Mouse (Mus musculus): Measurements from ENCODE around the gene Gm17571. TPM values are rescaled to one million over a fixed set of nuclear protein-coding genes. Genes with fewer than 3 reads are reported as not detected.

Gene Gm17571
- total and polyA plus RNA-seq, 3 experiments, result not detected

DNA sequence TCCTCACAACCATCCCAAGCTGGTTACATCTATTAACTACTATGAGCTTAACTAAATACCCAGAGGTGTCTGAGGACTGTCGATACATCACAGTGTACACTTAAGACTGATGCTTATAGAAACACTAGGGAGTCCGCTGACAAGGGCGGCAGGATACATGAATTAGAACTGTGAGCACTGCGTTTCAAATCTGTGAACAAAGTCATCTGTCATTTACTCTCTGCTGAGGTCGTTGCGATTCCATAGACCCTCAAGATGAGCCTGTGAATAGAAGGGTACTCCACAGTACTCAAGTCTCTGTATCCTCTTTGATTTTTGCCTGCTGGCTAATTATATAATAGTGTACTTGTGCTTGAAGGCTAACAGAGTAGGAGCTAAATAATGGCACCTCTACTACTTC is 5.6 kb downstream of the Gm17571 start:
- TF ChIP-seq TAL1 (IDR thresholded peaks at IDR 0.05; ENCODE audit: low read length) (no peak), E2F4 (IDR thresholded peaks at IDR 0.05; ENCODE audit: borderline replicate concordance, low read depth, low read length) (no peak), MAFK (IDR thresholded peaks at IDR 0.05; ENCODE audit: borderline replicate concordance, low read depth, low read length) (no peak), RAD21 (IDR thresholded peaks at IDR 0.05; ENCODE audit: low read depth, low read length) (no peak), POLR2AphosphoS5 (IDR thresholded peaks at IDR 0.05; ENCODE audit: borderline replicate concordance, low read depth, low read length) (no peak), POLR2A (IDR thresholded peaks at IDR 0.05; ENCODE audit: control insufficient read depth in 1 of 2, insufficient read depth in 1 of 2, low read depth in 1 of 2, low read length in 2 of 2, poor library complexity in 1 of 2) (no peak), CTCF (IDR thresholded peaks at IDR 0.05 in 2 of 3, conservative IDR thresholded peaks at IDR 0.05 in 1 of 3; ENCODE audit: control insufficient read depth in 1 of 3, insufficient read depth in 1 of 3, low read depth in 2 of 3, low read length in 3 of 3, poor library complexity in 1 of 3, severe bottlenecking in 1 of 3) (no peak)

DNA sequence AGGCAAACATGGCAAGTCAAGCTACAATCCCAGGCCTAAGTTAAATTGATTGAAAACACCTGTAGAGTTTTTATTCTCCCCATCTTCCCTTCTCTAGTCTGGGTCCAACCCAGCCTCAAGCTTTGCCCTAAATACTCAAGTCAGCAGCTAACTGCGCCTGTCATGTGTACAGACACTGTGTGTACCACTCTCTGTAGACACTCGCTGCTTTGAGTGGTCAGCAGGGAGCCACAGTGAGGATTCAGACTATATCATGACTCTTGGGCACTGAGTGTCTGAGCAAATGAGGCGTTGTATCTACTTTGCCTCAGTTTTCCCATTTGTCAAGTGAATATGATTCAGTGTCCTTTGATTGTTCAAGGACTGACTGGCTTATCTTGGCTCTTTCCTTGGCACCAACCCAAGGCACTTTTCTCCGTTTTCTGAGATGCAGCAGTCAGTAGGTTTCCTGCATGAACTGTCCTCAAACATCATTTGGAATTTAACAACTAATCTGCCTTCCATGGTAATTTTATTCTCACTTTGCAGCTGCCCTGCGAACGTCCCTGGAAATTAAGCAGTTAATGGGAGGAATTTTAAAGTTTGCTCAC is 13.0 kb downstream of the Gm17571 start:
- no peak overlapping the region for H3K4me3 ChIP-seq (ENCODE audit: control insufficient read depth in 1 of 2, insufficient read depth in 1 of 2, low read depth in 2 of 2, low read length in 2 of 2)
- no peak for DNase-seq (ENCODE audit: low read depth, low spot score)

More for the DNA sequence above, 5.6 kb downstream of the Gm17571 start:
- Histone ChIP-seq H3K4me1 (ENCODE audit: control insufficient read depth in 1 of 2, insufficient read depth in 2 of 2, low read length in 2 of 2) (peaks cover 0 to 6% of the 10 kb centered on the region in 2 experiments; a peak in 1 of 4 replicates), H3K9ac (ENCODE audit: control insufficient read depth, low read depth, low read length, poor library complexity, severe bottlenecking) (no peak overlapping the region), H3K27ac (ENCODE audit: control insufficient read depth, low read depth, low read length) (no peak overlapping the region), H3K79me2 (ENCODE audit: control insufficient read depth, insufficient read depth, low read length, poor library complexity) (no peaks in the 10 kb centered on the region), H3K27me3 (ENCODE audit: control insufficient read depth in 1 of 2, insufficient read depth in 2 of 2, low read length in 2 of 2) (no peaks in the 10 kb centered on the region), H3K36me3 (ENCODE audit: control insufficient read depth in 1 of 2, insufficient read depth in 2 of 2, low read length in 2 of 2) (peaks cover 0 to 2% of the 10 kb centered on the region in 2 experiments; a peak in 1 of 4 replicates), H3K9me3 (replicated peaks; ENCODE audit: insufficient read depth, low read length) (no peaks in the 10 kb centered on the region), H3K4me3 (ENCODE audit: control insufficient read depth in 1 of 2, insufficient read depth in 1 of 2, low read depth in 2 of 2, low read length in 2 of 2) (no peak overlapping the region)
- DNase-seq (ENCODE audit: low read depth, low spot score), result no peak

GRCm38 (mm10) chr9:13431646-13432045 is 14.9 kb downstream of the Gm17571 start:
- DNase-seq (ENCODE audit: low read depth, low spot score), result no peak
- Histone ChIP-seq H3K4me3 (ENCODE audit: control insufficient read depth in 1 of 2, insufficient read depth in 1 of 2, low read depth in 2 of 2, low read length in 2 of 2) (no peak overlapping the region), H3K27ac (ENCODE audit: control insufficient read depth, low read depth, low read length) (no peak overlapping the region), H3K9me3 (replicated peaks; ENCODE audit: insufficient read depth, low read length) (no peaks in the 10 kb centered on the region), H3K4me1 (ENCODE audit: control insufficient read depth in 1 of 2, insufficient read depth in 2 of 2, low read length in 2 of 2) (0 out of 4 replicates have a peak, but pooled peaks cover 0 to 3% of the 10 kb centered on the region in 2 experiments), H3K36me3 (ENCODE audit: control insufficient read depth in 1 of 2, insufficient read depth in 2 of 2, low read length in 2 of 2) (no peaks in the 10 kb centered on the region), H3K9ac (ENCODE audit: control insufficient read depth, low read depth, low read length, poor library complexity, severe bottlenecking) (no peak overlapping the region), H3K27me3 (ENCODE audit: control insufficient read depth in 1 of 2, insufficient read depth in 2 of 2, low read length in 2 of 2) (no peaks in the 10 kb centered on the region; a peak in 2 of 4 replicates), H3K79me2 (ENCODE audit: control insufficient read depth, insufficient read depth, low read length, poor library complexity) (no peaks in the 10 kb centered on the region)
- TF ChIP-seq KAT2A (conservative IDR thresholded peaks at IDR 0.05; ENCODE audit: low read depth, low read length) (no peak), CHD1 (IDR thresholded peaks at IDR 0.05; ENCODE audit: low read depth, low read length) (no peak), MAX (IDR thresholded peaks at IDR 0.05; ENCODE audit: low read length) (no peak), MXI1 (IDR thresholded peaks at IDR 0.05; ENCODE audit: low read depth, low read length) (no peak), RCOR1 (IDR thresholded peaks at IDR 0.05; ENCODE audit: low read depth, low read length) (no peak), SMC3 (IDR thresholded peaks at IDR 0.05; ENCODE audit: low read depth, low read length) (no peak), UBTF (IDR thresholded peaks at IDR 0.05; ENCODE audit: borderline replicate concordance, insufficient read depth, low read depth, low read length) (no peak), NELFE (IDR thresholded peaks at IDR 0.05; ENCODE audit: low read depth, low read length) (no peak), MAZ (IDR thresholded peaks at IDR 0.05; ENCODE audit: low read depth, low read length) (no peak), EP300 (IDR thresholded peaks at IDR 0.05; ENCODE audit: low read depth in 1 of 2, low read length in 2 of 2) (no peak), JUND (IDR thresholded peaks at IDR 0.05; ENCODE audit: low read depth, low read length) (no peak), ZKSCAN1 (IDR thresholded peaks at IDR 0.05; ENCODE audit: low read depth, low read length) (no peak), RAD21 (IDR thresholded peaks at IDR 0.05; ENCODE audit: low read depth, low read length) (no peak), MYC (IDR thresholded peaks at IDR 0.05; ENCODE audit: low read depth, low read length) (no peak)

More for the DNA sequence above, 13.0 kb downstream of the Gm17571 start:
- Histone ChIP-seq H3K4me1 (ENCODE audit: control insufficient read depth in 1 of 2, insufficient read depth in 2 of 2, low read length in 2 of 2) (0 out of 4 replicates have a peak, but pooled peaks cover 0 to 3% of the 10 kb centered on the region in 2 experiments), H3K9me3 (replicated peaks; ENCODE audit: insufficient read depth, low read length) (no peaks in the 10 kb centered on the region), H3K79me2 (ENCODE audit: control insufficient read depth, insufficient read depth, low read length, poor library complexity) (no peaks in the 10 kb centered on the region), H3K9ac (ENCODE audit: control insufficient read depth, low read depth, low read length, poor library complexity, severe bottlenecking) (no peak overlapping the region), H3K27me3 (ENCODE audit: control insufficient read depth in 1 of 2, insufficient read depth in 2 of 2, low read length in 2 of 2) (no peaks in the 10 kb centered on the region; a peak in 2 of 4 replicates), H3K27ac (ENCODE audit: control insufficient read depth, low read depth, low read length) (no peak overlapping the region), H3K36me3 (ENCODE audit: control insufficient read depth in 1 of 2, insufficient read depth in 2 of 2, low read length in 2 of 2) (no peaks in the 10 kb centered on the region)
- no peak for TF ChIP-seq POLR2AphosphoS2 (IDR thresholded peaks at IDR 0.05; ENCODE audit: low read length)
- no peak for TF ChIP-seq EP300 (IDR thresholded peaks at IDR 0.05; ENCODE audit: low read depth in 1 of 2, low read length in 2 of 2)
- no peak for TF ChIP-seq MYC (IDR thresholded peaks at IDR 0.05; ENCODE audit: low read depth, low read length)

All from MEL (cell line).